Mouse (Mus musculus): Measurements from ENCODE around the gene Thsd7a. TPM values are rescaled to one million over a fixed set of nuclear protein-coding genes. Genes with fewer than 3 reads are reported as not detected.

Gene Thsd7a
- total and polyA plus RNA-seq, 2 experiments from 2014 or later = 13.5 to 18.3 TPM

- no peak for DNase-seq
- 59% methylated on average over 2 of the region's 2 CpGs for WGBS
- TF ChIP-seq CTCF (IDR thresholded peaks at IDR 0.05; ENCODE audit: low read depth) = no peak
These were observed 390.5 kb downstream of the Thsd7a start for GRCm38 (mm10) chr6:12358737-12359136.

GRCm38 (mm10) chr6:12353573-12353972 is 395.6 kb downstream of the Thsd7a start:
- no peak overlapping the region for H3K4me3 ChIP-seq (ENCODE audit: low read depth, low read length)
- H3K27me3 ChIP-seq (ENCODE audit: insufficient read depth, low read length) = no peaks in the 10 kb centered on the region
- H3K4me1 ChIP-seq (ENCODE audit: insufficient read depth) = no peaks in the 10 kb centered on the region
- ATAC-seq (no peak), DNase-seq (no peak)
- no peak overlapping the region for H3K27ac ChIP-seq (ENCODE audit: low read depth, low read length)
- TF ChIP-seq CTCF (IDR thresholded peaks at IDR 0.05; ENCODE audit: low read depth) = no peak
- 51% methylated on average over 2 of the region's 2 CpGs for WGBS
- no peaks in the 10 kb centered on the region for H3K36me3 ChIP-seq (ENCODE audit: insufficient read depth)
- H3K4me2 ChIP-seq (ENCODE audit: low read depth) = no peak overlapping the region
- H3K9ac ChIP-seq = no peak overlapping the region
- H3K9me3 ChIP-seq (ENCODE audit: low read length) = no peaks in the 10 kb centered on the region

More at GRCm38 (mm10) chr6:12358737-12359136, 390.5 kb downstream of the Thsd7a start:
- Histone ChIP-seq H3K4me2 (ENCODE audit: low read depth) (no peak overlapping the region), H3K9ac (no peak overlapping the region), H3K36me3 (ENCODE audit: insufficient read depth) (no peaks in the 10 kb centered on the region), H3K4me3 (ENCODE audit: low read depth, low read length) (no peak overlapping the region), H3K4me1 (ENCODE audit: insufficient read depth) (no peaks in the 10 kb centered on the region), H3K27me3 (ENCODE audit: insufficient read depth, low read length) (no peaks in the 10 kb centered on the region), H3K9me3 (ENCODE audit: low read length) (no peaks in the 10 kb centered on the region), H3K27ac (ENCODE audit: low read depth, low read length) (no peak overlapping the region)
- ATAC-seq = no peak

- H3K36me3 ChIP-seq (ENCODE audit: insufficient read depth) = no peaks in the 10 kb centered on the region
- no peak overlapping the region for H3K27ac ChIP-seq (ENCODE audit: low read depth, low read length)
These were observed 397.0 kb downstream of the Thsd7a start for GRCm38 (mm10) chr6:12352165-12352719.

GRCm38 (mm10) chr6:12350753-12351152 is 398.5 kb downstream of the Thsd7a start:
- no peaks in the 10 kb centered on the region for H3K4me1 ChIP-seq (ENCODE audit: insufficient read depth)
- ATAC-seq (peak; percentile 66), DNase-seq (peak; percentile 80)
- 21% methylated on average over 5 of the region's 5 CpGs for WGBS
- H3K9me3 ChIP-seq (ENCODE audit: low read length) = no peaks in the 10 kb centered on the region
- H3K36me3 ChIP-seq (ENCODE audit: insufficient read depth) = no peaks in the 10 kb centered on the region
- H3K9ac ChIP-seq = no peak overlapping the region
- H3K27ac ChIP-seq (ENCODE audit: low read depth, low read length) = no peak overlapping the region
- H3K4me2 ChIP-seq (ENCODE audit: low read depth) = peak overlapping the region; percentile 15
- TF ChIP-seq CTCF (IDR thresholded peaks at IDR 0.05; ENCODE audit: low read depth) = peak; percentile 69
- no peak overlapping the region for H3K4me3 ChIP-seq (ENCODE audit: low read depth, low read length)
- no peaks in the 10 kb centered on the region for H3K27me3 ChIP-seq (ENCODE audit: insufficient read depth, low read length)

More at GRCm38 (mm10) chr6:12352165-12352719, 397.0 kb downstream of the Thsd7a start:
- Histone ChIP-seq H3K27me3 (ENCODE audit: insufficient read depth, low read length) (no peaks in the 10 kb centered on the region), H3K4me3 (ENCODE audit: low read depth, low read length) (no peak overlapping the region), H3K9ac (no peak overlapping the region), H3K4me1 (ENCODE audit: insufficient read depth) (no peaks in the 10 kb centered on the region), H3K4me2 (ENCODE audit: low read depth) (no peak overlapping the region), H3K9me3 (ENCODE audit: low read length) (no peaks in the 10 kb centered on the region)
- 42% methylated on average over 9 of the region's 9 CpGs for WGBS
- no peak for TF ChIP-seq CTCF (IDR thresholded peaks at IDR 0.05; ENCODE audit: low read depth)
- ATAC-seq (peak; percentile 72), DNase-seq (peak; percentile 51)

GRCm38 (mm10) chr6:12349105-12349759 is 400.0 kb downstream of the Thsd7a start:
- Histone ChIP-seq H3K9me3 (ENCODE audit: low read length) (no peaks in the 10 kb centered on the region), H3K27me3 (ENCODE audit: insufficient read depth, low read length) (no peaks in the 10 kb centered on the region), H3K4me1 (ENCODE audit: insufficient read depth) (no peaks in the 10 kb centered on the region), H3K9ac (no peak overlapping the region), H3K27ac (ENCODE audit: low read depth, low read length) (no peak overlapping the region), H3K4me2 (ENCODE audit: low read depth) (no peak overlapping the region), H3K36me3 (ENCODE audit: insufficient read depth) (no peaks in the 10 kb centered on the region), H3K4me3 (ENCODE audit: low read depth, low read length) (no peak overlapping the region)
- 47% methylated on average over 3 of the region's 3 CpGs for WGBS
- DNase-seq (no peak), ATAC-seq (no peak)
- no peak for TF ChIP-seq CTCF (IDR thresholded peaks at IDR 0.05; ENCODE audit: low read depth)

- no peak overlapping the region for H3K27ac ChIP-seq (ENCODE audit: low read depth, low read length)
- DNase-seq = no peak
- no peaks in the 10 kb centered on the region for H3K4me1 ChIP-seq (ENCODE audit: insufficient read depth)
- ATAC-seq = no peak
- H3K9me3 ChIP-seq (ENCODE audit: low read length) = no peaks in the 10 kb centered on the region
- H3K9ac ChIP-seq = no peak overlapping the region
- H3K4me2 ChIP-seq (ENCODE audit: low read depth) = no peak overlapping the region
- TF ChIP-seq CTCF (IDR thresholded peaks at IDR 0.05; ENCODE audit: low read depth) = no peak
- H3K27me3 ChIP-seq (ENCODE audit: insufficient read depth, low read length) = no peaks in the 10 kb centered on the region
- H3K4me3 ChIP-seq (ENCODE audit: low read depth, low read length) = no peak overlapping the region
- no peaks in the 10 kb centered on the region for H3K36me3 ChIP-seq (ENCODE audit: insufficient read depth)
These were observed 400.5 kb downstream of the Thsd7a start for GRCm38 (mm10) chr6:12348667-12349066.
